Mouse (Mus musculus) Muller cell, postnatal 12 days (primary cell): ENCODE data around the gene Minos1.

Experiments used
- DNase-seq: peaks from one replicate; pipeline ENCODE4 v3.0.0-alpha.2; 2015; ENCODE audit errors: inconsistent ontology term

The Minos1 gene

GRCm38 (mm10) chr4:139144577-139144976, 13.7 kb upstream of the Minos1 start:
- peak; percentile 32 for DNase-seq

- peak; percentile 24 for DNase-seq
These were observed 12.1 kb upstream of the Minos1 start for GRCm38 (mm10) chr4:139142985-139143384.

GRCm38 (mm10) chr4:139141785-139142184, 10.9 kb upstream of the Minos1 start:
- no peak for DNase-seq

- no peak for DNase-seq
These were observed 9.4 kb upstream of the Minos1 start for GRCm38 (mm10) chr4:139140267-139140666.

GRCm38 (mm10) chr4:139136011-139136410, 5.1 kb upstream of the Minos1 start:
- no peak for DNase-seq

GRCm38 (mm10) chr4:139133109-139133508, 2.2 kb upstream of the Minos1 start:
- DNase-seq = no peak

GRCm38 (mm10) chr4:139131858-139132672, 1.2 kb upstream of the Minos1 start:
- no peak for DNase-seq

GRCm38 (mm10) chr4:139129806-139130700, 860 bp downstream of the Minos1 start:
- peak; percentile 68 for DNase-seq

- no peak for DNase-seq
These were observed 4.4 kb downstream of the Minos1 start for GRCm38 (mm10) chr4:139126475-139126874.

GRCm38 (mm10) chr4:139124940-139125339, 6.0 kb downstream of the Minos1 start:
- no peak for DNase-seq

GRCm38 (mm10) chr4:139122557-139122956, 8.4 kb downstream of the Minos1 start:
- no peak for DNase-seq

GRCm38 (mm10) chr4:139120998-139121397, 9.9 kb downstream of the Minos1 start:
- DNase-seq = no peak

GRCm38 (mm10) chr4:139120281-139120814, 10.6 kb downstream of the Minos1 start:
- no peak for DNase-seq

GRCm38 (mm10) chr4:139116356-139117063, 14.4 kb downstream of the Minos1 start:
- DNase-seq = peak; percentile 78

GRCm38 (mm10) chr4:139115721-139116120, 15.2 kb downstream of the Minos1 start:
- DNase-seq = no peak

- DNase-seq = no peak
These were observed 18.4 kb downstream of the Minos1 start for GRCm38 (mm10) chr4:139112482-139112881.

GRCm38 (mm10) chr4:139111421-139111820, 19.5 kb downstream of the Minos1 start:
- no peak for DNase-seq

GRCm38 (mm10) chr4:139110858-139111257, 20.1 kb downstream of the Minos1 start:
- DNase-seq = no peak

- DNase-seq = no peak
These were observed 25.5 kb downstream of the Minos1 start for GRCm38 (mm10) chr4:139105453-139105852.

- no peak for DNase-seq
These were observed 29.4 kb downstream of the Minos1 start for GRCm38 (mm10) chr4:139101546-139101945.

GRCm38 (mm10) chr4:139100326-139100725, 30.6 kb downstream of the Minos1 start:
- no peak for DNase-seq

GRCm38 (mm10) chr4:139096201-139096600, 34.7 kb downstream of the Minos1 start:
- DNase-seq = no peak
